Mouse (Mus musculus) adrenal gland, adult 18-20 months (tissue): Measurements from ENCODE around the gene Ube2f. TPM values are rescaled to one million over a fixed set of nuclear protein-coding genes. Genes with fewer than 3 reads are reported as not detected.

Source experiments
- DNase-seq, 2 experiments: peaks; one replicate each; pipeline ENCODE4 v3.0.0; 2021 to 2022; ENCODE audit warnings: low spot score in 2 of 2
- total RNA-seq, 2 experiments: library from RNA; stranded (reverse); gene quantifications; 1 replicate in 1 of 2; 2 replicates in 1 of 2; pipeline ENCODE4 v1.2.3; 2021

Gene Ube2f
- total RNA-seq, 2 experiments from 2014 or later: 92.7 to 117 TPM

- no peak for DNase-seq
Measured at GRCm38 (mm10) chr1:91292101-91292825, 42.2 kb downstream of the Ube2f start.

GRCm38 (mm10) chr1:91295544-91295943, 45.4 kb downstream of the Ube2f start:
- no peak for DNase-seq

- DNase-seq: peak; percentile 91
Measured at GRCm38 (mm10) chr1:91297799-91298744, 48.0 kb downstream of the Ube2f start, which contains the start of gene Scly. Scly (plus strand) TSS chr1:91298338.

- no peak for DNase-seq
Measured at GRCm38 (mm10) chr1:91299026-91299706, 49.1 kb downstream of the Ube2f start.

- DNase-seq: no peak
Measured at GRCm38 (mm10) chr1:91299707-91300426, 49.8 kb downstream of the Ube2f start.

GRCm38 (mm10) chr1:91301206-91301920, 51.3 kb downstream of the Ube2f start:
- no peak for DNase-seq

GRCm38 (mm10) chr1:91302021-91302420, 51.9 kb downstream of the Ube2f start:
- DNase-seq: no peak

- no peak for DNase-seq
Measured at GRCm38 (mm10) chr1:91304621-91305020, 54.5 kb downstream of the Ube2f start.

- no peak for DNase-seq
Measured at GRCm38 (mm10) chr1:91309366-91310085, 59.4 kb downstream of the Ube2f start.

GRCm38 (mm10) chr1:91312273-91312672, 62.2 kb downstream of the Ube2f start:
- no peak for DNase-seq

GRCm38 (mm10) chr1:91313251-91313650, 63.1 kb downstream of the Ube2f start:
- no peak for DNase-seq

- DNase-seq: no peak
Measured at GRCm38 (mm10) chr1:91317656-91318055, 67.6 kb downstream of the Ube2f start.

- DNase-seq: no peak
Measured at GRCm38 (mm10) chr1:91321760-91322438, 71.8 kb downstream of the Ube2f start, which contains the start of gene Espnl. Espnl (plus strand) TSS chr1:91322075.

- DNase-seq: no peak
Measured at GRCm38 (mm10) chr1:91324646-91325045, 74.5 kb downstream of the Ube2f start.

- DNase-seq: no peak
Measured at GRCm38 (mm10) chr1:91325488-91326042, 75.5 kb downstream of the Ube2f start.

GRCm38 (mm10) chr1:91332102-91332501, 82.0 kb downstream of the Ube2f start:
- DNase-seq: no peak

- DNase-seq: no peak
Measured at GRCm38 (mm10) chr1:91333582-91333981, 83.5 kb downstream of the Ube2f start.

- no peak for DNase-seq
Measured at GRCm38 (mm10) chr1:91337355-91337754, 87.3 kb downstream of the Ube2f start.
